Mouse (Mus musculus): ENCODE data around the gene Gimap1. TPM values are rescaled to one million over a fixed set of nuclear protein-coding genes. Genes with fewer than 3 reads are reported as not detected.

Gimap1 gene
- polyA plus RNA-seq, 1 experiment = 0.02 TPM

DNA sequence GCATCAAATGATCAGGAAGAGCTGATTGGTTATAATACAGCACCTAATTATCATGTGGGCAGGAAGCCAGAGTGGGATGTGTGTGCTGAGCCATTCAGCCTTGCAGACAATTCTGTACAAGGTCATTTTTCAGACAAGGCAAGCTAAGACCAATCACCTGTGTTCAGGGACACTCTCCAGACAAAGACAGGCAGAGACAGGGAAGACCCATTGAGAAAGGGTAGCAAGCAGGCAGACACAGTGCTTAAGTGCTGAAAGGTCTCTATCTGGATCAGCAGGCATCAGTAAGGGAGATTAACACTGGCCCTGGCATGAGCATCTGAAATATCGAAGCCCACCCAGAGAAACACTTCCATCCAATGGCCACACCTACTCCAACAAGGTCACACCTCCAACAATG, 45.6 kb downstream of the Gimap1 start:
- H3K4me1 ChIP-seq (ENCODE audit: control insufficient read depth) = no peaks in the 10 kb centered on the region
- H3K36me3 ChIP-seq (ENCODE audit: control insufficient read depth) = no peaks in the 10 kb centered on the region
- peaks cover 4% of the 10 kb centered on the region for H3K9me3 ChIP-seq (ENCODE audit: control insufficient read depth, low read length)
- no peak overlapping the region for H3K4me3 ChIP-seq (replicated peaks)
- H3K27me3 ChIP-seq (ENCODE audit: control insufficient read depth) = no peaks in the 10 kb centered on the region
- TF ChIP-seq TAL1 (IDR thresholded peaks at IDR 0.05; ENCODE audit: low read length) (no peak), GATA1 (IDR thresholded peaks at IDR 0.05; ENCODE audit: low read length) (no peak)

DNA sequence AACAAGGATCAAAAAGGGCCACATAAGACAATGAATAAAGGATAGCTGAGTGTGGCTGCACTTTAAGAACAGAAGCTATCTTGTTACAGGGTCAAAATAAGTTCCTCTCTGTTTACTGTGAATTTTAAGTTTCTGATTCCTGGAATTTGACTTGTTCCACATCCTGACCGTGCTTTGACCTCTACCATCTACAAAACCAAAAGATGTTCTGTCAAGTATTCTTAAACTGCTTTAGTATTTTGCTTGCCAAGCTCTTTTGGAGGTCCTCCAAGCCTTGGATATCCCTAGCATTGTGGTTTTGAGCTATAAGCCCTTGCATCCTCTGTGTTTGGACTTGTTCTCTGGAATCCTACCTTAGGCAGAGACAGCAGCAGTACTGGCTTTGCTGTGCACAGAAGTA, 46.3 kb downstream of the Gimap1 start:
- TF ChIP-seq GATA1 (IDR thresholded peaks at IDR 0.05; ENCODE audit: low read length) (no peak), TAL1 (IDR thresholded peaks at IDR 0.05; ENCODE audit: low read length) (no peak)
- Histone ChIP-seq H3K4me1 (ENCODE audit: control insufficient read depth) (no peaks in the 10 kb centered on the region), H3K9me3 (ENCODE audit: control insufficient read depth, low read length) (no peaks in the 10 kb centered on the region)

DNA sequence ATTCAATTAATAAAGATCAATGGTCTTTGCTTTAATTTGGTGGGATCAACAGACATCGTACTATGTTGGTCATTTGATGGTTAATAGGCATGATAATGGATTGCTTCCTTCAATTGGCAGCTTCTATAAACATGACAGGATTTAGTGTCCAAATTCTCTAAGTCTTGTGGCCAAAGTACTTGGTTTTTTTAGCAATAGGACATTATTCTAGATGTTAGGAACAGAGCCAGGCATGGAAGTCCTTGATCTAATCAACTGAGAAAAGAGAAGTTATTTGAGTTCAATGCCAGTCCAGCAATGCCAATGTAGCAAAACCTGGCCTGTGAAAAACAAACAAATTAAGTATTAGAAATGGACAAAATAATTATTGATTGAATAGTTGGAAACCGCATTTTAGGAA, 46.7 kb downstream of the Gimap1 start:
- no peaks in the 10 kb centered on the region for H3K4me1 ChIP-seq (ENCODE audit: control insufficient read depth)
- H3K27me3 ChIP-seq (ENCODE audit: control insufficient read depth) = no peaks in the 10 kb centered on the region
- TF ChIP-seq TAL1 (IDR thresholded peaks at IDR 0.05; ENCODE audit: low read length) (no peak), GATA1 (IDR thresholded peaks at IDR 0.05; ENCODE audit: low read length) (no peak)
- H3K9me3 ChIP-seq (ENCODE audit: control insufficient read depth, low read length) = no peaks in the 10 kb centered on the region
- H3K36me3 ChIP-seq (ENCODE audit: control insufficient read depth) = no peaks in the 10 kb centered on the region
- H3K4me3 ChIP-seq (replicated peaks) = no peak overlapping the region

More for the DNA sequence above, 46.3 kb downstream of the Gimap1 start:
- Histone ChIP-seq H3K4me3 (replicated peaks) (no peak overlapping the region), H3K27me3 (ENCODE audit: control insufficient read depth) (no peaks in the 10 kb centered on the region), H3K36me3 (ENCODE audit: control insufficient read depth) (no peaks in the 10 kb centered on the region)

DNA sequence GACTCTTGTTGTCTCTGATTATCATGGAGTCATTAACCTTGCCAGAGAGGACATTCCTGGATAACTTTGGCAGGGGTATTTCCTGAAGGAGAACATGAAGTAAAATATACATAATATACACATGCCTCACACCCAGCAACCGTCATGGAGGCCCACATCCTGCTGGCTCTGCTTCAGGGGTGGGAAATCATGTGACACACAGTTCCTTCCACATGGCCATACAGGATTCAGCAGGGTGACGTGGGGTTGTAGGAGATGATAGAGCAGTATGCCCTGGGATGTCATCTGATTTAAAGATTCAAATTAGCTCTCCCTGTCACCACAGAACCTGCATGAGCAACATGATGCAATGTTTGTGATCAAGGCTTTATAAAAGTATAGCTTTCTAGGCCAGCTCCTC, 49.0 kb downstream of the Gimap1 start:
- Histone ChIP-seq H3K9me3 (ENCODE audit: control insufficient read depth, low read length) (no peaks in the 10 kb centered on the region), H3K4me3 (replicated peaks) (no peak overlapping the region), H3K27me3 (ENCODE audit: control insufficient read depth) (no peaks in the 10 kb centered on the region), H3K4me1 (ENCODE audit: control insufficient read depth) (no peaks in the 10 kb centered on the region), H3K36me3 (ENCODE audit: control insufficient read depth) (no peaks in the 10 kb centered on the region)
- no peak for TF ChIP-seq GATA1 (IDR thresholded peaks at IDR 0.05; ENCODE audit: low read length)
- no peak for TF ChIP-seq TAL1 (IDR thresholded peaks at IDR 0.05; ENCODE audit: low read length)

Other genes starting within 250 kb of the Gimap1 start
- gene Atp6v0e2, start 201.4 kb upstream of the Gimap1 start, polyA plus RNA-seq (2012) = 0.06 TPM in 1 of 2 replicates, not detected in the other
- gene Lrrc61, start 184.3 kb upstream of the Gimap1 start, polyA plus RNA-seq (2012) = 0.05 and 0.27 TPM in 2 replicates
- gene Rarres2, start 166.3 kb upstream of the Gimap1 start, polyA plus RNA-seq (2012) = 0.07 TPM in 1 of 2 replicates, not detected in the other
- not detected in 2 replicates for gene Gm45021, start 149.4 kb upstream of the Gimap1 start, polyA plus RNA-seq (2012)
- gene Repin1, start 145.2 kb upstream of the Gimap1 start, polyA plus RNA-seq (2012) = 0.06 and 0.15 TPM in 2 replicates
- not detected in 2 replicates for gene Gm44965, start 145.1 kb upstream of the Gimap1 start, polyA plus RNA-seq (2012)
- 0.03 TPM in 2 replicates for gene Zfp775, start 137.0 kb upstream of the Gimap1 start, polyA plus RNA-seq (2012)
- 0.02 TPM in 1 of 2 replicates, not detected in the other for gene AI854703, start 112.3 kb upstream of the Gimap1 start, polyA plus RNA-seq (2012)
- not detected in 2 replicates for gene Gimap8, start 91.8 kb upstream of the Gimap1 start, polyA plus RNA-seq (2012)
- gene Gimap9, start 62.9 kb upstream of the Gimap1 start, polyA plus RNA-seq (2012) = 0.05 TPM in 1 of 2 replicates, not detected in the other
- gene Gimap4, start 54.5 kb upstream of the Gimap1 start, polyA plus RNA-seq (2012) = not detected in 2 replicates
- not detected in 2 replicates for gene Gimap6, start 30.8 kb upstream of the Gimap1 start, polyA plus RNA-seq (2012)
- not detected in 2 replicates for gene Gm28053, start 20.4 kb upstream of the Gimap1 start, polyA plus RNA-seq (2012)
- gene Gimap7, start 20.4 kb upstream of the Gimap1 start, polyA plus RNA-seq (2012) = not detected in 2 replicates
- gene Gimap5, start 7.1 kb downstream of the Gimap1 start, polyA plus RNA-seq (2012) = 0.04 and 0.05 TPM in 2 replicates
- 0.02 TPM in 1 of 2 replicates, not detected in the other for gene Gimap3, start 31.8 kb downstream of the Gimap1 start, polyA plus RNA-seq (2012)
- 0.32 and 0.81 TPM in 2 replicates for gene Tmem176a, start 101.9 kb downstream of the Gimap1 start, polyA plus RNA-seq (2012)
- 0.10 and 0.18 TPM in 2 replicates for gene Tmem176b, start 102.4 kb downstream of the Gimap1 start, polyA plus RNA-seq (2012)
- gene Aoc1, start 133.8 kb downstream of the Gimap1 start, polyA plus RNA-seq (2012) = not detected in 2 replicates
- not detected in 2 replicates for gene 1600015I10Rik, start 190.8 kb downstream of the Gimap1 start, polyA plus RNA-seq (2012)
- gene Doxl2, start 235.9 kb downstream of the Gimap1 start, polyA plus RNA-seq (2012) = 0.04 TPM in 1 of 2 replicates, not detected in the other
- not detected in 2 replicates for gene Svs1, start 247.8 kb downstream of the Gimap1 start, polyA plus RNA-seq (2012)

Data from erythroblast, embryonic 14.5 days (primary cell).